Mouse (Mus musculus) heart, postnatal 36 days (tissue): ENCODE measurements at regions not wholly inside any gene's neighbourhood (a gene's known extent, or its start where the extent isn't known, plus 50 kb on each side); places are given as distances from the start of the nearest gene placed in this dataset.
"Not testable (repeated sequence)": the region's sequence is repeated elsewhere in the genome, so short reads cannot be mapped to it uniquely, and the experiment has no call there.

Source experiments
- DNase-seq, 2 experiments: peaks; one replicate each; pipeline ENCODE4 v3.0.0; 2021 to 2022
- intact Hi-C: fragments of 180-260 bp; cut with DNase I; formaldehyde crosslinking; loops from one replicate; pipeline ENCODE4 v1.15.1; 2025

GRCm38 (mm10) chr17:59179018-59179417 is 165.8 kb upstream of the Nudt12 start:
- no peak for DNase-seq

GRCm38 (mm10) chr17:59156345-59156744 is 143.2 kb upstream of the Nudt12 start:
- intact Hi-C loops, result no loop called here
- no peak for DNase-seq

More at GRCm38 (mm10) chr17:59179018-59179417, 165.8 kb upstream of the Nudt12 start:
- intact Hi-C loops, result no loop called here

DNA sequence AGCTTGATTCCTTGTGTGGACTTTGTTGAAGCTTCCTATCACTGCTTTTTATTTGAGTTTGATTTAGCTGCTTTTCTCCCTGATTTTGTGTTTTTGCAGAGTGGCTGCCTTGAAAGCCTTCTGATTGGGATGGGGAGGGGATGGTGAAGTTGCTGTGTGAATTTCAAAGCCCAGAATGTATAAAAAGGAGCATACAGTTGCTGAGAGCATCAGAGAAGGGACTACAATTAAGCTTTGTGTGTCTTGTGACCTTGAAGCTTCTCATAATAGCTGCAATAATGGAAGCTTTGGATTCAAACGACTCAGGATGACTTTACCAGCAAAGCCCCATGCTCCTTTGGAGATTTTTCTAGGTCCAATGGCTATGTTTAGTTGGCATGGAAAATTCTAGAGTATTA is 130.6 kb upstream of the Nudt12 start:
- intact Hi-C loops, result no loop called here
- no peak for DNase-seq

- intact Hi-C loops, result no loop called here
- DNase-seq, result no peak
Measured at GRCm38 (mm10) chr17:59142995-59143759, 130.0 kb upstream of the Nudt12 start.

- intact Hi-C loops, result no loop called here
- no peak for DNase-seq
Measured at GRCm38 (mm10) chr17:59138791-59139190, 125.6 kb upstream of the Nudt12 start.

DNA sequence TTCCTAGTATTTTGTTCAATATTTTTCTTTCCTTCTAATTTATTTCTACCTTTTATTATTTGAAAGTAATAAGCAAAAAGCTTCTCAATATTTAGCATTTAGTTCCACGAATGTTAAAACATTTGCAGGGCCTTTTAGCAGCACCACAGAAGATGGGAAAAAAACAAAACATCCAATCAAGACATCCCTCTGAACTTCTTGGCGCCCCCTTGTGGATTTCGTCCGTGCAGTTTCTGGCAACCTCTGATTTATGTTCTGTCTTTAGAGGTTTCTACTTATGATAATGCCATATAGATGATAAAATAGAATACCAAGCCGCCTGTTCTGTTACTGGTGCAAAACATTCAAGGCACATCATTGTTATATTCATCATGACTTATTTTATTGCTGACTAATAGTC is 86.2 kb upstream of the Nudt12 start:
- DNase-seq, result peak in 1 of 2 experiments; percentile 14

DNA sequence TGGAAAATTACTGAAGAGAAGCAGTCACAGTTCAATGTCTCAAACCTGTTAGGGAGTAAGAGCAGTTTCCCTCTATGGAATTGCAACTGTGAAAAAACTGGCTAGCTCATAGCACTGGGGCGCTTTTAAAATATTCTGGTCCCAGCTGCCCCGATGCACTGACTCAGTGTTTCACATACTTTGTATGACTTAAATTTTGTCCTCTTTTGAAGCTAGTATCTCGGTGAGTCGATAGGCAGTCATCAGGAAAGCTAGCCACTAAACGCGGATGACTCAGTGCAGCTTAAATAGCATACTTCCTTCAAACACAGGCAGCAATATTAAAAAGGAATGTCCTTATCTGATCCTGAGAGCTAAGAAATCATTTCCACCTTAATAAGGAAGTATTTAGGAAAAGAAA is 63.7 kb upstream of the Nudt12 start:
- DNase-seq, intact Hi-C loops: not testable (repeated sequence)

More for the DNA sequence above, 86.2 kb upstream of the Nudt12 start:
- intact Hi-C loops, result no loop called here

- intact Hi-C loops, DNase-seq: not testable (repeated sequence)
Measured at GRCm38 (mm10) chr17:59076361-59076760, 63.2 kb upstream of the Nudt12 start.
